Mouse (Mus musculus) brown adipose tissue, adult 24 weeks (tissue): ENCODE data around the gene Ptpru. TPM values are rescaled to one million over a fixed set of nuclear protein-coding genes. Genes with fewer than 3 reads are reported as not detected.
"Not testable (repeated sequence)": the region's sequence is repeated elsewhere in the genome, so short reads cannot be mapped to it uniquely, and the experiment has no call there.

Experiments
- H3K27ac ChIP-seq: fragments of 200-500 bp; replicated peaks from 2 replicates; pipeline ENCODE4 v1.5.1; 2012; ENCODE audit warnings: low read depth, mild to moderate bottlenecking, low read length
- H3K4me1 ChIP-seq: fragments of 200-500 bp; 2 replicates; pipeline ENCODE4 v1.6.1; 2012; ENCODE audit warnings: low read length, mixed read lengths; ENCODE audit not compliant: control insufficient read depth, insufficient read depth, insufficient read length
- H3K4me3 ChIP-seq: fragments of 200-500 bp; 2 replicates; pipeline ENCODE4 v1.5.1; 2012; ENCODE audit warnings: low read depth, mild to moderate bottlenecking, low read length, moderate library complexity; ENCODE audit not compliant: insufficient read depth
- polyA plus RNA-seq: library from polyadenylated mRNA; stranded (reverse); fragments of >200 nt; gene quantifications from 2 replicates; pipeline ENCODE4 v1.2.4, GENCODE M21; 2012; ENCODE audit not compliant: missing spikeins, insufficient read depth, insufficient read length

Gene Ptpru
- polyA plus RNA-seq, 1 experiment, result 3.4 TPM

DNA sequence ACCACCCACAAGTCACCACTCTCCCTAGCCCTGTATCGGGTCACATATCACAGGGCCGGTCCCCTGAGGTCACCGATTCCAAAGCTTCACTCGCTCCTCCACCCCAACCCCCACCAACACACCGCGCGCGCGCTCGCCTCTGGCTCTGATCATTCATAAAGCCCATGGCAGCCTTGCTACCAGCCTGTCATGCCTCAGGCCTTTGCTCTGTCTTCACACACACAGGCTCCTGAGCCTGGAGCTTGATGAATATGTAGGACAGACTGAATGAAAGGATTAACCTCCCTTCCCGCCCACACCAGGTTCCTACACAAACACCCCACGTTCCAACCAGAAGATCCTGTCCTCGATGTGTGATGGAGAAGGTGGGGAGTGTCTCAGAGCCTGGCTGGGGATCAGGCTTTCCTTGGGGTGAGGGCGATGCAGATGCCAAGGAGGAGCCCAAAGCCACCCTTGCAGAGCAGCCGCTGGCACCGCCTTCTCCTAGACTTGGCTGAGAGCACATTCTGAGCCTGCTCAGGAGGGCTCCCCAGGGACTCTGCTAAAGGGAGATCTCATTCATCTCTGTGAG lies 16.8 kb downstream of the Ptpru start:
- no peaks in the 10 kb centered on the region for H3K4me1 ChIP-seq
- H3K4me3 ChIP-seq, result no peak overlapping the region
- H3K27ac ChIP-seq, result no peak overlapping the region

DNA sequence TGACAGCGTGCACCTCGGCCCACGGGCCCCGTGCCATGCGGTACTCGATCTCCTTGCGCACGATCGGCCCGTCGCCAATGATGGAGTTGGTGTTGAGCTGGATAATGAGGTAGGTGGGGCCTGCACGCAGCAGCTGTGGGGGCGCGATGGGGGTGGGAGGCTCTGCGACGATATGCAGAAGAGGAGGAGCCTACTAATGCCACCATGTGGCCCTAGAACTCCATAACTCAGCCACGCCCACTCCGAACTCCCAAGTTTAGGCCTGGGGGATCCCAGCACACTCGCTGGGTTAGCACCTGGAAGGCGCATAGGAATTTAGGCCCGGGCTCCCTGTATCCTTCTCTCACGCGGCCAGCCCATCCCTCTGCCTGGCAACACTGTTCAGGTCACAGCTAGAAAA lies 19.2 kb downstream of the Ptpru start:
- no peaks in the 10 kb centered on the region for H3K4me1 ChIP-seq
- H3K27ac ChIP-seq, result no peak overlapping the region
- no peak overlapping the region for H3K4me3 ChIP-seq

DNA sequence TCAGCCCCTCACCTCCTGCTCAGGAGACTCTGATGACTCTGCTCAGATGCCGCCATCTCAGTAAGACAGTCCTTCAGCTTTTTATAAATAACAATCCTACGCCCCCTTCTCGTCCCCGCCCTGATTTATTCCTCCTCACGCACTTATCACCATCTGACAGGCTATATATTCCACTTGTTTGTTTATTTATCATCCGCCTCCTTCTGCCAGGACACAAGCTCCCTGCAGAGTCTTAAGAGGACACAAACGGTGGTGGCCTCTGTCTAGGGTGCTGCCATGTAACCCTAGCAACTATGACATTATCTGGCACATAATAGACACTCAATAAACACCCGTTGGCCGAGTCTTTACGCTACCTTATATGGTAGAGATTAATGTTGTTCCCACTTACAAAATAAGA lies 22.3 kb downstream of the Ptpru start:
- no peak overlapping the region for H3K27ac ChIP-seq
- H3K4me1 ChIP-seq, result no peaks in the 10 kb centered on the region
- no peak overlapping the region for H3K4me3 ChIP-seq

DNA sequence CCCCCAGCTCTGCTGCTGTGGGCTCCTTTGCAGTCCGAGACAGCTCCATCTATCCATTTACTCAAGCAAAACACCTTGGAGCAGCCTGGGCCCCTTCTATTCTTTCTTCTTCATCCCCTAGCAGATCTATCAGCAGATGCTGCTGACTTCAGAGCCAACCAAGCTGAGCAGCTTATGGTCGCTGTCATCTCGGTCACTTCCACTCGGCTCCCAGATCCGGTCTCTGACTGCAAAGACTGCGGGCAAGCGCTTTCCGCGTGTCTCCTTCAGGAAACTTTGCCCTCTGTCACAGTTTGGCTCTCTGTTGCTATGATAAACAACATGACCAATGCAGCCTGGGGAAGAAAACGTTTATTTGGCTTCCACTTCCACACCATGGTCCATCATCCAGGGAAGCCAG lies 23.2 kb downstream of the Ptpru start:
- Histone ChIP-seq H3K4me1 (no peaks in the 10 kb centered on the region), H3K4me3 (no peak overlapping the region), H3K27ac (no peak overlapping the region)

DNA sequence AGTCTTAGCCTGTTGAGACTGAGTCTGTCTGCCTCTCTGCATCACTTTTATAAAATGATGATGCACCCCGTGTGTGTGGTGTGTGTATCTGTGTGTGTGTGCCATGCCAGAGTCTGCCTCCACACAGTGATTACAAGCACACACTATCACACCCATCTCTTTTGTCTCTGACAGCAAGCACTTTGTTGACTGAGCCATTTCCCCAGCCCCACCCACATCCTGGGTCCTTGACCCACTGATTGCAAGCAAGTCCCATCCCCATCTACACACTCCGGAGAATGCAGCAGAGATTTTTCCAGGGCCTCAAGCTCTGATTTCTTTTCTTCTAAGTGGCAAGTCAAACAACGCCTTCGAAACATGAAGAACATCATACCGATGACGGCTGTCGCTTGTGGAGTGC lies 24.3 kb downstream of the Ptpru start:
- Histone ChIP-seq H3K4me3 (no peak overlapping the region), H3K27ac (no peak overlapping the region), H3K4me1 (no peaks in the 10 kb centered on the region)

DNA sequence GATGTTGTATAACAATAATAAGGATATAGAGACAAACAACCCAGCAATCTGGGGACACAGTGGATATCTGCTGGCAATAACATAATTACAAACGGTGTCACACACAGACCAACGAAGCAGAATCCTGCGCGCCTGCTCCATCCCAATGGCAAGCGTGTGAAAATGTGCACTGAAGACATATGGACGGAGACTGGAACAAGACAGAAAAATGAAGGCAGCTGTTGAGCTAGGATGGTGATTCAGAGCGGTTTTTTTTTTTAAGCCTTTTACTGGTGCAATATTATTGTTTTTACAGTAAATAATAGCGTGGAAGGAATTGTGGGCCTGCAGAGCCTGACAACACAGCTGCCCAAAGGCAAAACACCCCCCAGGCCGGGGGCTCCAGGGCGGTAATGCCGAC lies 25.6 kb downstream of the Ptpru start:
- Histone ChIP-seq H3K4me1 (no peaks in the 10 kb centered on the region), H3K27ac (no peak overlapping the region), H3K4me3 (no peak overlapping the region)

DNA sequence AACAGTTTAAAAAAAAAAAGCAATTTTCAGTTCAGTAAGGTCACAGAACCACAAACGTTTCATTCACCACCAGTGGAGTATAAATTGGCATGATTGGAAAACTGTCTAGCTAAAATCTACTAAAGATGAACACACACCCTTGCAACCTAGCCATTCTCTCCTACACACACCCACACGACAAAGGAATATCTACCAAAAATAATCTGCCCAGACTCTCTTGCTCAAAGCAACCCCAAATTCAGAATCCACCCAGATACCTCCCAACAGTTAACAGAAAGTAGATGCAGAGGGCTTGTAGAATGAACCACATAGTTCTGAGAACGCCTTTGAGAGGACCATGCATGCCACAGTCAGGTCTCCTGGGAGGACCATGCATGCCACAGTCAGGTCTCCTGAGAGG lies 32.8 kb downstream of the Ptpru start:
- Histone ChIP-seq H3K27ac (no peak overlapping the region), H3K4me3 (no peak overlapping the region), H3K4me1 (no peaks in the 10 kb centered on the region)

DNA sequence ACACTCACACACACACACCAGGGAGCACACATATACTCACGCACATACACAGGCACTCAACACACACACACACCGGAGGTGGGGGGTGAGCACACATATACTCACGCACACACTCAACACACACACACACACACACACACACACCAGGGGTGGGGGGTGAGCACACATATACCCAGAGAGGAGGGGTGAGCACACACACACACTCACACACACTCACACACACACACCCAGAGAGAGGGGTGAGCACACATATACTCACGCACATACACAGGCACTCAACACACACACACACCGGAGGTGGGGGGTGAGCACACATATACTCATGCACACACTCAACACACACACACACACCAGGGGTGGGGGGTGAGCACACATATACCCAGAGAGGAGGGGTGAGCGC lies 33.4 kb downstream of the Ptpru start:
- H3K27ac ChIP-seq, H3K4me3 ChIP-seq, H3K4me1 ChIP-seq: not testable (repeated sequence)

DNA sequence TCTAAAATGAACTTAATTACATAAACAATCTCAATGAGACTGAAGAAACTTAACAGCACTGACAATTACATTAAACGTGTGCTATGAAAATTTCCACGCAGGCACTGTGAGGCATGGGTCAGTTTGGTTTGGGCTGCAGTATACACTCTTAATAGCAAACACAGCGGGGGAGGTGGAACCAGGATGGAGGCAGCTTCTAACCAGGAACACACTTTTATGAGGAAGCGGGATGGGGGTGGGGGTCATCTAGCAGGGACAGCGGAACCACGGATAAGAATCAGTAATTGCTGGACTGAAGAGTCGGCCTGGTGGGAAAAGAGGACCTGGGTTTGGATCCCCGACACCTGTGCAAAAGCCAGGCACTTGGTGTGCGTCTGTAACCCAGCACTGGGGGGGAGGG lies 34.2 kb downstream of the Ptpru start:
- Histone ChIP-seq H3K4me1 (no peaks in the 10 kb centered on the region), H3K4me3 (no peak overlapping the region), H3K27ac (no peak overlapping the region)

DNA sequence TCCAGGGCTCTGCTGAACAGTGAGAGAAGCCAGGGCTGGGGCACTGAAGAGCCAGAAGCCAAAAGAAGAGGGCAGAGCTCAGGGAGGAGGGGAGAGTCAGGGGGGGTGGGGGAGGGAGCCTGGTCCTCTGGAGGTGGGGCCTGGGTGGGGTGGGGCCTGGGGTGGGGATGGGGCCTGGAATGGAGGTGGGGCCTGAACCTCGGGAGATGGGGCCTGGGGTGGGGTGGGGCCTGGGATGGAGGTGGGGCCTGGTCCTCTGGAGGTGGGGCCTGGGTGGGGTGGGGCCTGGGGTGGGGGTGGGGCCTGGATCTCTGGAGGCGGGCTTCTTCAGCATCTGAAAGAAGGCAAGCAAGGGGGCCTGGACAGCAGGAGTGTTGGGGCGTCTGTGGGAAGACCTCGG lies 39.1 kb downstream of the Ptpru start:
- H3K4me1 ChIP-seq, result no peaks in the 10 kb centered on the region; the same call in 1 of the 2 replicates
- H3K27ac ChIP-seq, result no peak overlapping the region
- no peak overlapping the region for H3K4me3 ChIP-seq

DNA sequence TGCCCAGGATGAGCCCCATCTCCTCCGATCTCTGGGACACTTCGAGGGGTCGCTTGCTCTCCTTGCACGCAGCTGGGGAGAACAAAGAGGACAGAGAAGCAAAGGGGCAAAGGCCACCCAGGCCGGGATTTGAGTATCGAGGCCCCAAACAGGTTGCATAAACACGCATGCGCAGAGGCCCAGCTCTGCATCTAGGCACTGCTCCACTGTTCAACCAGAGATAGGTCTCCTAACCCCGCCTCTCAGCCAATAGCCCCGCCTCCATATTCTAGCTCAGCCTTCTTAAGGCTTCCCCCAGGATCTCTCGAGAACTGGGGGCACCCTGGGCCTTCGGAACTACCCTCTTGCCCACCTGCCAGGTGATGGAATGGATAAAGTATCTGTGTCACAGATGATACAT lies 40.2 kb downstream of the Ptpru start:
- no peak overlapping the region for H3K4me3 ChIP-seq
- H3K27ac ChIP-seq, result no peak overlapping the region
- no peaks in the 10 kb centered on the region; the same call in 1 of the 2 replicates for H3K4me1 ChIP-seq

DNA sequence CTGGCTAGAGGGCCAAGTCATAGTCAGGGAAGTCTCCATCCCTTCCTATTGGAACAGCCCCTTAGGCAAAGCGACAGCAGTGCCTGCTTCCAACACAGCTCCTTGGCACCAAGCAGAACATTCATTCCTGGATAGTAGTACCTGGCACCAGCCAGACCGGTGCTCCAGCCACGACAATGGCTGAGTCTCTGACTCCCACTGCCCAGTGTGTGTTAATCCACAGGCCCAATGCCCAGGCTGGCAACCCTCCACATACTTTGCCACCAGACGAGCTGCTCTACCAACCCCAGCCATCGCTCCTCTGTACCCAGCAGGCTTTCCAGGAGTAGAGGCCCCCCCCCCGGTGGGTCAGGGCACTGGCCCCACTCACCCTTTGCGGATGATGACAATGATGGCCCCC lies 40.6 kb downstream of the Ptpru start:
- no peaks in the 10 kb centered on the region; the same call in 1 of the 2 replicates for H3K4me1 ChIP-seq
- H3K27ac ChIP-seq, result no peak overlapping the region

DNA sequence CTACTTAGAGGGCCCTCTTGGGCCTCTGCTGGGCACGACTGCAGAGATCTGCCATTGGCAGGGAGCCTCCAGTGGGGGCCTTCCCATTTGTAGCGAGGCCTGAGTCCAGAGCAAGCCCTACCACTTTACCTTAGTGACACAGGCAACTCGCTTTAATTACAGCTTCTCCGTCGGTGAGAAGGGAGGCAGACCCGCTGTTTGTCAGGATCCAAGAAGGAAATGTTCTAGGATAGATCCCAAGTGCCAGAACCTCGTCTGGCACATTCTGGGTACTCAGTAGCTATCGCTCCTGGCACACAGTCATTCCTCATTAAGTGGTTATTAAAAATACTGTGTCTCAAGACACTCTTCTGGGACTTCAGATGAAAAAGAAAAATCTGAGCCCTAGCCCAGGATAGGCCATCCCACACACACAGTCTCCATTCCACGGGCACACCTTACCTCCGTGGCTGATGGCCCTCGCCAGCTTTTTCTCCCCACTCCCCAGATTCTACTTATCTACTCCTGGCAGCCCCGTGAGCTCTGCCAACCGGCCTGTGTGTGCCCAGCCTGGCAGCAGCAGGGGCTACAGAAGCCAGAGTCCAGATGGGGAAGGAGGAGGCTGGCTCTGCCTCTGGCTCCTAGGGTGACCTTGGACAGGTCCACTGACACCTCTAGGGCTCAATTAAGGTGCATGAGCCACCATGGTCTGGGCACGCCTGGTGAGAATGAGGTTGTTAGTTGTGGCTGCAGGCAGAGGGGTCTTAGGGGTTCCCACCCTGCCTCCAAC lies 41.6 kb downstream of the Ptpru start:
- Histone ChIP-seq H3K4me1 (no peaks in the 10 kb centered on the region; the same call in 1 of the 2 replicates), H3K4me3 (no peak overlapping the region), H3K27ac (no peak overlapping the region)

More for the DNA sequence above, 40.6 kb downstream of the Ptpru start:
- no peak overlapping the region for H3K4me3 ChIP-seq

DNA sequence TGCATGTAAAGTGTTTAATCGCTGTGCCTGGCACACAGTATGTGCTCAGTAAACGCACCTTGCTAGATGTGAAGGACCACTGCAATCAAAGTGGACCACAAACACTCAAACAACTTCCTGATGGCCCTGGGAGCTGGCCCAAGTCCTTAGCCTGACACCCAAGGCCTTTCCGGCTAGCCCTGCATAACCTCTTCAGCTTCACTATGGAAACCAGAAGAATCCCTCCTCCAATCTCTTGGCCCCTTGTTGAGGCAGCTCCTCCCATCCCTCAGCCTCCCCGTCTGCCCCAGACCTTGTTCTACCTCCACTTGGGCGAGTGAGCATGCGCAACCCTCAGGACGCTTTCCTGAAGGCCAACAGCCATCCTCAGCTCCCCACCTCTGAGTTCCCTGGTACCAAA lies 51.3 kb downstream of the Ptpru start:
- Histone ChIP-seq H3K27ac (no peak overlapping the region), H3K4me1 (no peaks in the 10 kb centered on the region), H3K4me3 (no peak overlapping the region)

DNA sequence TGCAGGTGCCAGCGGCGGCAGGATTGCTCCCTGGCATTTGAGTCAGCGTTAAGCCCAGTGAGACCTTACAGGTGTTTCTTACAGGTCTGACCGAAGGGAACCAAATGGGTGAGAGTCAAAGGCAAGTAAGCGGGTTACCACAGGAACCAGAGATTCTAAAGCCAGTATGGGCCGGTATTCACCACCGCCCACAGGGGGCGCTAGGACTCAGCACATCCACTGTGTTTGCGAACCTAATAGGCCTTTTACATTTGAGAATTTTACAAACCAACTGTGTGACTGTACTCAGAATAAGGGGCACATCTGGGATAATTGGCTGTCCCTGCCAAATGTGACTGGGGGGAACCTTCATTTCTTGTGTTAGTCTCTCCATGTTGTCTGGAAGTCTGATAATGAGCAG lies 54.1 kb downstream of the Ptpru start:
- Histone ChIP-seq H3K27ac (no peak overlapping the region), H3K4me1 (no peaks in the 10 kb centered on the region)

DNA sequence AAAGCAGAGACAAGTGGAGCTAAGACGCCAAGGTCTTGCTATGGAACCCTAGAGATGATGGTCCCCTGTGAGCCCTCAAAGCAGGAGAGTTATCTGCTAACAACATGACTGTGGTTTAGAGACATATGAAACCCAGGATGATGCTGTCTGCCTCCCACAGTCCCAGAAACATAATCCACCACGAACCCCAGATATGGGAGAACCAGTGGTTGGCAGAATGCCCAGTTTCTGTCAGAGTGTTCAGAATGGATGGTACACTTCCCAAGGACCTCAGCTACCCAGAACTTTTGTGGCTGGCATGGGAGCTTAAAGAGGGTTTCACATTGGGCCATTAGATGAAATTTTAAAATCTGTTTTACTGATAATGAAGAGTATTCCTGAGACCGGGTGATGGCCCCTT lies 57.1 kb downstream of the Ptpru start:
- H3K27ac ChIP-seq, result no peak overlapping the region
- H3K4me3 ChIP-seq, result no peak overlapping the region
- no peaks in the 10 kb centered on the region for H3K4me1 ChIP-seq

More for the DNA sequence above, 54.1 kb downstream of the Ptpru start:
- H3K4me3 ChIP-seq, result no peak overlapping the region
